Mouse (Mus musculus) heart, embryonic 12.5 days (tissue): ENCODE results near the gene Gjb2. TPM values are rescaled to one million over a fixed set of nuclear protein-coding genes. Genes with fewer than 3 reads are reported as not detected.
"Not testable (repeated sequence)": the region's sequence is repeated elsewhere in the genome, so short reads cannot be mapped to it uniquely, and the experiment has no call there.

Experiments used
- ATAC-seq: fragments of 200-750 bp; cut with Nextera tagmentation; 2 replicates; pipeline ENCODE4 v1.8.0; 2017; ENCODE audit warnings: moderate TSS enrichment, moderate library complexity; ENCODE audit not compliant: insufficient number of reproducible peaks, low FRiP score
- H3K27ac ChIP-seq: fragments of 300-500 bp; sonication (generic); 2 replicates; pipeline ENCODE4 v1.5.1; 2016; ENCODE audit warnings: mild to moderate bottlenecking, moderate library complexity; ENCODE audit not compliant: poor library complexity, severe bottlenecking
- H3K27me3 ChIP-seq: fragments of 300-500 bp; sonication (generic); replicated peaks from 2 replicates; pipeline ENCODE4 v1.6.1; 2016; ENCODE audit warnings: mild to moderate bottlenecking, moderate library complexity
- H3K36me3 ChIP-seq: fragments of 300-500 bp; sonication (generic); 2 replicates; pipeline ENCODE4 v1.6.1; 2016; ENCODE audit warnings: mild to moderate bottlenecking, moderate library complexity
- H3K4me1 ChIP-seq: fragments of 300-500 bp; sonication (generic); replicated peaks from 2 replicates; pipeline ENCODE4 v1.6.1; 2016; ENCODE audit warnings: mild to moderate bottlenecking
- H3K4me2 ChIP-seq: fragments of 300-500 bp; sonication (generic); 2 replicates; pipeline ENCODE4 v1.6.1; 2016; ENCODE audit warnings: mild to moderate bottlenecking, moderate library complexity
- H3K4me3 ChIP-seq: fragments of 300-500 bp; sonication (generic); 2 replicates; pipeline ENCODE4 v1.5.1; 2016; ENCODE audit warnings: mild to moderate bottlenecking
- H3K9ac ChIP-seq: fragments of 300-500 bp; sonication (generic); 2 replicates; pipeline ENCODE4 v1.6.1; 2016; ENCODE audit warnings: mild to moderate bottlenecking, moderate library complexity
- H3K9me3 ChIP-seq: fragments of 300-500 bp; sonication (generic); replicated peaks from 2 replicates; pipeline ENCODE4 v1.6.1; 2016; ENCODE audit warnings: mild to moderate bottlenecking, moderate library complexity
- WGBS: fragments of 180-500 bp; shearing (Covaris S2); methylation state at CpG from one replicate; pipeline ENCODE4 v1.1.7; 2016; 5-methylcytosine and 5-hydroxymethylcytosine counted together
- polyA plus RNA-seq: library from polyadenylated mRNA; unstranded; fragments of >200 nt; fragmentation: Nextera tagmentation; extraction: Ambion mirVana; gene quantifications from 2 replicates; pipeline ENCODE4 v1.2.1, GENCODE M21; 2016

The Gjb2 gene
- polyA plus RNA-seq, 1 experiment from 2014 or later, result 0.77 TPM

- Histone ChIP-seq H3K36me3 (no peaks in the 10 kb centered on the region), H3K27me3 (peaks cover 76% of the 10 kb centered on the region), H3K9me3 (no peaks in the 10 kb centered on the region), H3K27ac (no peak overlapping the region), H3K9ac (no peak overlapping the region), H3K4me3 (peak overlapping the region; percentile 69), H3K4me1 (peaks cover 6% of the 10 kb centered on the region), H3K4me2 (peak overlapping the region; percentile 100)
- WGBS, result 11% methylated on average over 14 of the region's 14 CpGs
- ATAC-seq, result no peak
These were observed 609 bp upstream of the Gjb2 start for GRCm38 (mm10) chr14:57105111-57105510.

- Histone ChIP-seq H3K9ac (peak overlapping the region; percentile 64), H3K36me3 (no peaks in the 10 kb centered on the region), H3K27me3 (peaks cover 82% of the 10 kb centered on the region), H3K4me2 (peak overlapping the region; percentile 100), H3K27ac (no peak overlapping the region), H3K4me1 (peaks cover 6% of the 10 kb centered on the region), H3K4me3 (peak overlapping the region; percentile 69), H3K9me3 (no peaks in the 10 kb centered on the region)
- WGBS, result 3% methylated on average over 22 of the region's 22 CpGs
- no peak for ATAC-seq
These were observed 794 bp downstream of the Gjb2 start for GRCm38 (mm10) chr14:57103711-57104105.

- 55% methylated on average over 6 of the region's 6 CpGs for WGBS
- no peak overlapping the region for H3K9ac ChIP-seq
- H3K27ac ChIP-seq, result no peak overlapping the region
- H3K4me1 ChIP-seq, result peaks cover 6% of the 10 kb centered on the region
- H3K27me3 ChIP-seq, result peaks cover 78% of the 10 kb centered on the region
- no peaks in the 10 kb centered on the region for H3K9me3 ChIP-seq
- no peak overlapping the region for H3K4me3 ChIP-seq
- ATAC-seq, result no peak
- H3K36me3 ChIP-seq, result no peaks in the 10 kb centered on the region
- no peak overlapping the region for H3K4me2 ChIP-seq
These were observed 1.4 kb downstream of the Gjb2 start for GRCm38 (mm10) chr14:57103121-57103520.

- Histone ChIP-seq H3K9me3 (no peaks in the 10 kb centered on the region), H3K36me3 (no peaks in the 10 kb centered on the region), H3K4me3 (no peak overlapping the region), H3K9ac (no peak overlapping the region), H3K27me3 (peaks cover 68% of the 10 kb centered on the region), H3K4me2 (no peak overlapping the region), H3K27ac (no peak overlapping the region), H3K4me1 (peaks cover 6% of the 10 kb centered on the region)
- WGBS, result 77% methylated on average over 7 of the region's 7 CpGs
- ATAC-seq, result no peak
These were observed 2.9 kb downstream of the Gjb2 start for GRCm38 (mm10) chr14:57101623-57102022.

- Histone ChIP-seq H3K9ac (no peak overlapping the region), H3K36me3 (no peaks in the 10 kb centered on the region), H3K27ac (no peak overlapping the region), H3K4me3 (no peak overlapping the region), H3K4me2 (no peak overlapping the region), H3K9me3 (no peaks in the 10 kb centered on the region), H3K4me1 (no peaks in the 10 kb centered on the region), H3K27me3 (peaks cover 16% of the 10 kb centered on the region)
- 46% methylated on average over 4 of the region's 4 CpGs for WGBS
- no peak for ATAC-seq
These were observed 8.6 kb downstream of the Gjb2 start for GRCm38 (mm10) chr14:57095855-57096254.

GRCm38 (mm10) chr14:57093029-57093428, 11.5 kb downstream of the Gjb2 start:
- Histone ChIP-seq H3K4me2 (no peak overlapping the region), H3K27me3 (peaks cover 4% of the 10 kb centered on the region; the same call in 1 of the 2 replicates), H3K27ac (no peak overlapping the region), H3K36me3 (no peaks in the 10 kb centered on the region), H3K9me3 (no peaks in the 10 kb centered on the region), H3K4me1 (no peaks in the 10 kb centered on the region), H3K4me3 (no peak overlapping the region), H3K9ac (no peak overlapping the region)
- 7% methylated on average over 7 of the region's 8 CpGs for WGBS
- no peak for ATAC-seq

- Histone ChIP-seq H3K36me3 (no peaks in the 10 kb centered on the region), H3K9ac (no peak overlapping the region), H3K9me3 (no peaks in the 10 kb centered on the region), H3K4me2 (no peak overlapping the region), H3K4me3 (no peak overlapping the region), H3K4me1 (peaks cover 2% of the 10 kb centered on the region; the same call in 1 of the 2 replicates), H3K27me3 (no peaks in the 10 kb centered on the region), H3K27ac (no peak overlapping the region)
- 55% methylated on average over 2 of the region's 2 CpGs for WGBS
- ATAC-seq, result no peak
These were observed 14.5 kb downstream of the Gjb2 start for GRCm38 (mm10) chr14:57090001-57090400.

GRCm38 (mm10) chr14:57089107-57089506, 15.4 kb downstream of the Gjb2 start:
- Histone ChIP-seq H3K9ac (no peak overlapping the region), H3K36me3 (no peaks in the 10 kb centered on the region), H3K27ac (no peak overlapping the region), H3K4me2 (no peak overlapping the region), H3K27me3 (no peaks in the 10 kb centered on the region), H3K9me3 (no peaks in the 10 kb centered on the region), H3K4me3 (no peak overlapping the region), H3K4me1 (peaks cover 11% of the 10 kb centered on the region; the same call in 1 of the 2 replicates)
- ATAC-seq, result no peak
- WGBS, result 79% methylated on average over 7 of the region's 7 CpGs

GRCm38 (mm10) chr14:57084180-57084668, 20.3 kb downstream of the Gjb2 start:
- no peaks in the 10 kb centered on the region for H3K36me3 ChIP-seq
- H3K4me2 ChIP-seq, result 0 out of 2 replicates have a peak overlapping the region, but pooled peaks have one; percentile 6
- 42% methylated on average over 11 of the region's 11 CpGs for WGBS
- H3K9me3 ChIP-seq, result no peaks in the 10 kb centered on the region
- H3K27ac ChIP-seq, result peak overlapping the region; percentile 29; the same call in 1 of the 2 replicates
- peaks cover 18% of the 10 kb centered on the region for H3K4me1 ChIP-seq
- H3K9ac ChIP-seq, result no peak overlapping the region
- H3K27me3 ChIP-seq, result no peaks in the 10 kb centered on the region
- ATAC-seq, result 0 out of 2 replicates have a peak, but pooled peaks have one; percentile 53
- no peak overlapping the region for H3K4me3 ChIP-seq

- H3K4me3 ChIP-seq, result no peak overlapping the region
- 0 out of 2 replicates have a peak, but pooled peaks cover 6% of the 10 kb centered on the region for H3K9me3 ChIP-seq
- WGBS, result 89% methylated on average over 1 of the region's 1 CpGs
- no peak overlapping the region for H3K4me2 ChIP-seq
- no peak overlapping the region for H3K27ac ChIP-seq
- H3K9ac ChIP-seq, result no peak overlapping the region
- peaks cover 18% of the 10 kb centered on the region for H3K4me1 ChIP-seq
- H3K27me3 ChIP-seq, result no peaks in the 10 kb centered on the region
- no peaks in the 10 kb centered on the region for H3K36me3 ChIP-seq
- no peak for ATAC-seq
These were observed 21.6 kb downstream of the Gjb2 start for GRCm38 (mm10) chr14:57082863-57083262.

- Histone ChIP-seq H3K27ac (no peak overlapping the region), H3K36me3 (no peaks in the 10 kb centered on the region), H3K4me3 (no peak overlapping the region), H3K27me3 (no peaks in the 10 kb centered on the region), H3K4me1 (no peaks in the 10 kb centered on the region), H3K9me3 (0 out of 2 replicates have a peak, but pooled peaks cover 6% of the 10 kb centered on the region), H3K4me2 (no peak overlapping the region), H3K9ac (no peak overlapping the region)
- ATAC-seq, result no peak
- WGBS, result 77% methylated on average over 6 of the region's 6 CpGs
These were observed 29.0 kb downstream of the Gjb2 start for GRCm38 (mm10) chr14:57075537-57075936.

- H3K9me3 ChIP-seq, H3K27ac ChIP-seq, H3K4me1 ChIP-seq, H3K9ac ChIP-seq, H3K4me2 ChIP-seq, H3K4me3 ChIP-seq, H3K36me3 ChIP-seq, H3K27me3 ChIP-seq, ATAC-seq: not testable (repeated sequence)
- WGBS, result 3% methylated on average over 2 of the region's 2 CpGs
These were observed 34.6 kb downstream of the Gjb2 start for GRCm38 (mm10) chr14:57069906-57070305.
